Mouse (Mus musculus) gastrocnemius, postnatal 25 days (tissue): ENCODE measurements at regions not wholly inside any gene's neighbourhood (a gene's known extent, or its start where the extent isn't known, plus 50 kb on each side); places are given as distances from the start of the nearest gene placed in this dataset.

Experiments used
- DNase-seq: peaks from one replicate; pipeline ENCODE4 v3.0.0; 2022

DNA sequence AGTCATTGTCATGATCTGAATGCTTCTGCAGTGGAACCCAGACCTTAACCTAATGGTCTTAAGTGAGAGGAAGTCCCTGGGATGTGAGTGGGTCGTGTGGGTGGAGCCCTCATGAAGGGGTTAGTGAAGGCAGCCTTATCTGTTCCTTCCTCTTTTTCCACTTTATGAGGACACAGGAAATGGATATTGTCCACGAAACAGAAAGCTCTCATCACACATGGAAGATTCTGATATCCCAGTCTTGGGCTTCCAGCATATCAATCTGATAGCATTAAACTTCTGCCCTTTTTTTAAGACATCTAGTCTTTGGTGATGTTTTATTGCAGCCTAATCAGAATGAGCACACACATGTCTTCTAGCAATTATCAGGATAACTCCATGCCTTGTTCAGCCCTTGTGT, 164.0 kb downstream of the Mex3b start:
- DNase-seq = no peak

- no peak for DNase-seq
These were observed 164.9 kb downstream of the Mex3b start for GRCm38 (mm10) chr7:83032025-83032424.

GRCm38 (mm10) chr7:83032924-83033323, 165.8 kb downstream of the Mex3b start:
- no peak for DNase-seq

DNA sequence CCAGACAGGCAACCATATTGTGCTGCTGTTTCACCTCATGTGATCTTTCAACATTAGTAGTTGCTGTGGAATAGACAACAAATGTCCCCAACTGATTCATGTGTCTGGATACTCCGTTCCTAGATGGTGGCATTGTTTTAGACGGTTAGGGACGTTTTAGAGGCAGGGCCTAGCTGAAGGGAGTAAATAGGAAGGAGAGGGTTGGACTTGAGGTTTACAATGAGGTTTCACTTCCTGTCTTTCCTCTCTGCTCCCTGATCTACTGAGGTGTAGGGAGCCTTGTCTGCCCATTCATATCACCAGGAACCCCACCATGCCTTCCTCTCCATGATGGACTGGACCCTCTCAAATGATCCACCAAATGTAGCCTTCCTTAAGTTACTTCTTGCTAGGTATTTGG, 168.1 kb downstream of the Mex3b start:
- DNase-seq = no peak

DNA sequence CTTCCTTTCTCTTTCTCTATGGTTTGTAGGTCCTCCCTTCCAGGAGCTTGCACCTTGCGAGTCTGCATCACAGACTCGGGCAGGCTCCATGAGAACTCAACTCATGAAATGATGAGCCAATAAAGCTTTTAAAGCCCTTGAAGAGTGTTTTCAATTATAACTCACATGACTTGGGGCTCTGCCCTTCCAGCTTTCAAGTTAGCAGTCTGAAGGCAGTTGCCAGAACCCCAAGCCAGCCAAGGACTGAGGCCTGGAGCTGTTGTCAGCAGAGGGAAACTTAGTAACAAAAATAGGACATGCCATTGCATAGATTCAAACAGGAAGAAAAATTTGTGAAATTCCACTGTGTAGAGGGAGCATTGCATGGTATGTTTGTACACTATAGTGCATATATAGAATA, 169.3 kb downstream of the Mex3b start:
- DNase-seq = peak; percentile 65

DNA sequence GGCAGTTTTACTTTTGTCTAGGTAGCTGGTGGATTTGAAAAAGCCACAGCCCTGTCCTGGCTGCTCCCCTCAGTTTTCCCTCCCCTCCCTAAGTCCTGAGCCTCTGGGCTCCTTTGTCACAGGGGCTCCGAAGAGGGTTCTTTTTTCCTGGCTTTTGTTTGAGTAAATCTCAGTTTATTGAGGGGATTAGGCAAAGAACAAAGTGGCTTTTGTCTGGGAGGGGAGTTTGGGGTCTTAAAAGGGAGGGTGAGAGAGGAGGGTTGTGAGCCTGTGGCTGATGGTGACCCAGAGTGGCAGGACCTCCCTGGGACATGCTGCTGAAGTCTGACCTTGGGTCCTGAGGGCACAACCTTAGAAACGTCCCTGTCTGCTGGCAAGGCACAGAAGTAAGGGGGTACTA, 170.0 kb downstream of the Mex3b start:
- no peak for DNase-seq

DNA sequence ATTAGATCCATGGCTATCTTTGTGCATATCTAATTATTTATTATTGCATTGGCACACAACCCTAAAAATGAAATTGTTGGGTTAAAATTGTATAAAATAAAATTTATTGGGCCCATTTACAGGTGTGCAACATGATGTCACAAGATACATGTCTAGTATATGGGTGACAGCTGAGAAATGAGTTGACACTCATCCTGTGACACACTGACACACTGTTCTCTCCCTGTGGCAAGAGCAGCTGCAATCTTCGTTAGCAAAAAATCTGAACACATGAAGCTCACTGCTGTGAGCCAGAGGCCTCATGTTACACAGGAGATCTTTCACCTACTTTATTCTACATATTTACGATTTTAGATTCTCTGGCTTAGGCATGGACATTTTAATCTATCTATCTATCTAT, 170.6 kb downstream of the Mex3b start:
- no peak for DNase-seq

DNA sequence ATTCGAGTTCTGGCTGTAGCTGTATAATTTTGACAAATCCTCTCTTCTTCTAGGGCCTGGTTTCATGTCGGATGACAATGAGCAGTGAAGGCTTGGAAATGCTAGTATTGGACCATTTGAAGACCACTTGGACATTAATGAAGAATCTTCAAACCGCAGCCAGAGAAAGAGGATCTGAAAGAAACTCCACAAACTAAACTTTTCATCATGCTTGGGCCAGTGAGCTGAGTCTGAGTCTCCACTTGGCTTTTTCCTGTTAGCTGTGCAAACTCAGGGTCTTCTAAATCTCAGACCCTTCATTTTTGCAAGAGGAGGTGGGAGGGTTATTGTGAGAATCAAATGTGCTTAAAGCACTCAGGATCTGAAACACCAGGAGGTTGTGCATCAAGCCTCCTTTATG, 176.6 kb downstream of the Mex3b start:
- no peak for DNase-seq

DNA sequence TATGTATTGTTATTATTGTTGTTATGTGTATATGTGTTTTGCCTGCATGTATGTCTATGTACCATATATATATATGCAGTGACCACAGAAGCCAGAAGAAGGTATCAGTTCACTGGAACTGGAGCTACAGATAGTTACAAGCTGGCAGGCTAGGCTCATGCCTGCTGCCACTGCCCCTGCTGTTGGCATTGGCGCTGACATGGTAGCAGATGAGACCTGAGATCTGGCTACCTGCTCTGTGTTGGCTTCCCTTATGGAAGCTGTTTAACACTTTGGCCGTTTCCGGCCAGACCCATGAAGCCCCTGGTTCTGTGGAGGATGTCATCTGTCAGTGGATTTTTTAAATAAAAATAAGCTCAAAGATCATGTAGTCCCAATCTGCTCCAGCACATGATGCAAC, 178.1 kb downstream of the Mex3b start:
- no peak for DNase-seq

GRCm38 (mm10) chr7:83050011-83050410, 182.9 kb downstream of the Mex3b start:
- DNase-seq = no peak

GRCm38 (mm10) chr7:83050833-83051497, 183.8 kb downstream of the Mex3b start:
- DNase-seq = no peak

- DNase-seq = no peak
These were observed 189.2 kb downstream of the Mex3b start for GRCm38 (mm10) chr7:83056101-83056935.

GRCm38 (mm10) chr7:83060318-83060717, 193.2 kb downstream of the Mex3b start:
- DNase-seq = no peak

DNA sequence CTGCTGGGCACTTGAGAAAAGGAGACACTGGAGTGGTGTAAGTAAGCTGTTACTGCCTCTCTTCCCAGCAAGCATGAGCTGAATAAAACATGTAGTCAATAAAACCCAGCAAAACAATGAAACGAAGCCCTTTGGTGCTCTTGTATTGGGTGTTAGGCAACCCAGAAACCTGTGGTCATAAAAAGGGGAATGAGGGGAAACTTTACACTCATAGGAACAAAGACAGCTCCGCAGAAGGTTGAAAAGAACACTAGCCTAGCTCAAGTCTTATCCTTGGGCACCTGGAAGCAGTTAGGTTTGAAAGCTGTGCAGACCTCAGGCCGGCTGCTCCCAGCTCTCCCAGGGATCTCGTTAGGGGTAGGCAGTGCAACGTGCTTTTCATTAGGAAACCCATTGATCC, 193.6 kb downstream of the Mex3b start:
- DNase-seq = no peak

DNA sequence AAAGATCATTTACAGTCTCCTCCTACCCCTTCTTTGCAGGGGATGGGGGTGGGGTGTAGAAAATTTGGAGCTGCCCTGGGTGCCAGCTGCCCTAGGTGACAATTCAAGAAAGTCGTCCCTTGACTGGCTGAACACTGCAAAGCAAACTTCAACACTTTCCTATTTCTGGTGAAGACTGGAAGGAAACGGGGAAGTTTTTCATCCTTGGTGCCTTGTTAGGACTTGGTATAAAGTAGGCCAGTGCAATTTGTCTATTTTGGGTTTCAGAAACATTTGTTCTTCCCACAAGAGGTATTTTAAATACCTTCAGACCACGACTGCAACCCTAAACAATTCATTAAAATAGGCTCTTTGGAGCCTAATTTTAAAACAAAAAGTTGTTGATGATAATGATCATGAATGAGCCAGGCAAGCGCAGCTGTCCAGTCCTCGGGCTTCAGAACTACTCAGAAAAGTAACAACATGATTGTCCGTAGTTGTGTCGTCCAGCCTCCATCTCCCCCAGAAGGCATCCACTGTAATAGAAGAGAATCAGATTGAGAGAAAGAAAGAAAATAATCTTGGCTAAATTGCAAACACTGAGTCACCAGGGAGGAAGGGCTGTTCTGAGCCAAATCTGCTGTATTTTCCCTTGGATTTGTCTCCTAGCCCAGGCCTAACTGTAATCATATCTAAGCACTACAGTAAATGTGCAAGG, 194.2 kb downstream of the Mex3b start:
- DNase-seq = no peak

DNA sequence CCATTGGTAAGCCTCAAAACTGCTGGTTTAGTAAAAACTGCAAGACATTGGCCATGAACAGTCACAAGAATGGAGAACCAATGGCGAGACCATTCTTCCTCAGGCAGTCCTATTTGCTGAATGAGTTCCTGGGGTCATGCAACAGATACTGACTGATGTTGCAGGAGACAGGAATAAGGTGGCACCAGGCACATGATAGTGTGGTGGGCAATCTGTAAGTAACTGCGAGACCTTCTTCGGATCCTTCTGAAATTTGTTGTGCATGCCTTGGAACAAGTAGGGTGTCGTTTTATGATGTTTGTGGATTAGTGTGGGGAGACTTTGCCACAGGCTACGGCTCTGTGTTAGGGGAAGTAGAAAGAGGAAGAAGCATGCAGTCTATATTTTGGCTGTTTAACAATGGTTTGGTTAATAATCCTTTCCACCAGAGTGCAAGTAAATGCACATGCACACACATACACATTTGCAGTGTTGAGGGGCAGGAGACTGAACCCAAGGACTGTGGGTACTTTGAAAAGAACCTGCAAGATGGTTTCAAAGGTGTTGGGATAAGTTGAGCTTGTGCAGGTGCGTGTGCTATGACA, 194.9 kb downstream of the Mex3b start:
- no peak for DNase-seq

DNA sequence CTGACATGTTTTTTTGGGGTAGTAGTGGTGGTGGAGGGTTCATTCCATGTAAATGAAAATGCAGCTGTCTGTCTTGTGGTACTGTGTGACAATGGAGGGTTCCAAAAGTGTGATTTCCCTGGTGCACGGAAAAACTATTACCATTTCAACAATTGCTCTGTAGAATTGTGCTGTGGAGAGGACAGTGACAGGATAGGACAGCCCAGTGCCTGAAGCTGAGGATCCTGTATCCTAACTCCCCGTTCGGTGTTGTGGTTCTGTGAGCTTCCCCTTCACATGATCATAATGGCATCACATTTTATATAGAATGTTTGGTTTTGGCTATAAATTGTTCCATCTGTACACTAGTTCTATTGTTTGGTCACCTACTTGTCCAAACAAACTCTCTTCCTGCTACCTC, 196.4 kb downstream of the Mex3b start:
- no peak for DNase-seq

DNA sequence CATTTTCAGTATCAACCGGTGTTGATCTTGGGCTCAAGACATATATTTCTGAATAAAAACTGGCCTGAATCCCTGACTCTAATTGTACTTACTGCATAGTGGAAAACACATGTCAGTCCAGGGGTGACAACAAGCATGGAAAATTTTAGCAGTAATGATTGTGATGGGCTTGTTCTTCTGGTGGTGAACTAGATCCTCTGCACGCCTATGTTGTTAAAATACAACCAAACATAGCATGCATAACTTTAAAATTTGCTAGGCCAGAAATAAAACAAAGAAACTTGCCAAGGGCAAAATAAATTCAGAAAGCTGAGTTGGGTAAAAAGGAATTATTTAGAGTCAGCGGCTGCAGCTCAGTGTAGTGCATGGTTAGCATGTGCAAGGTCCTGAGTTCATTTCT, 198.2 kb downstream of the Mex3b start:
- no peak for DNase-seq

- no peak for DNase-seq
These were observed 207.4 kb downstream of the Mex3b start for GRCm38 (mm10) chr7:83074399-83074970.

DNA sequence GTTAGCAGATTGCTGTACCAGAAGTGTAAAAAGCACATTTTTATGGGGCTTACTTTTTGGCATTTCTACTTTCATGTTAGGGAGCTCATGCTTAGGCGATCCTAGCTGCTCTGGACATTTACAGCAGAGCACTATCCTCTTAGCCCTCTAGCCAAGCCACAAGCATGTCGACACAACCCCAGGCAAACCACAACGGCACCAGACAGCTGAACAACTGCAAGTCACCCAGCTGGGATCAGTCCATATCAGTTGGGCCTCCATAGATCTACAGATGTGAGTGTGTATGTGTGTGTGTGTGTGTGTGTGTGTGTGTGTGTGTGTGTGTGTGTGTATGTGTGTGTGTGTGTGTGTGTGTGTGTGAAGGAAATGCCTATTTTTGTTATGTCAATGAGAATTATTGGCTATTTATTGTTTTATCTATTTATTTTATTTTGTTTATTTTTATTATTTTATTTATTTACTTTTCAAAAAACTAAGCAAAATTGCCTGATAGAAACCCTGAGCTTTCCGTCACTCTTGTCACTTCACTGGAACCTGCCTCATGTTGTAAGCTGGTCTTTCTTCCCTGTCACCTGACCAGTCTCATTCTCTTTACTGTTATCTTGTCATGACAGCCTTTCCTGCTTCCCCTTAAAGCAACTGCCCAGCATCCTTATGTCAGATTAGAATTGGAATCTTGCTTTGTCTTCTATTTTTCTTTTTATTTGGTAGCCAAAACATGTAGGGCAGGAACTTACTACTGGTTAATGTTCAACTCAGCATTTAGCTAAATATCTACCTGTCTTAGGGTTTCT, 208.2 kb downstream of the Mex3b start:
- DNase-seq = no peak

DNA sequence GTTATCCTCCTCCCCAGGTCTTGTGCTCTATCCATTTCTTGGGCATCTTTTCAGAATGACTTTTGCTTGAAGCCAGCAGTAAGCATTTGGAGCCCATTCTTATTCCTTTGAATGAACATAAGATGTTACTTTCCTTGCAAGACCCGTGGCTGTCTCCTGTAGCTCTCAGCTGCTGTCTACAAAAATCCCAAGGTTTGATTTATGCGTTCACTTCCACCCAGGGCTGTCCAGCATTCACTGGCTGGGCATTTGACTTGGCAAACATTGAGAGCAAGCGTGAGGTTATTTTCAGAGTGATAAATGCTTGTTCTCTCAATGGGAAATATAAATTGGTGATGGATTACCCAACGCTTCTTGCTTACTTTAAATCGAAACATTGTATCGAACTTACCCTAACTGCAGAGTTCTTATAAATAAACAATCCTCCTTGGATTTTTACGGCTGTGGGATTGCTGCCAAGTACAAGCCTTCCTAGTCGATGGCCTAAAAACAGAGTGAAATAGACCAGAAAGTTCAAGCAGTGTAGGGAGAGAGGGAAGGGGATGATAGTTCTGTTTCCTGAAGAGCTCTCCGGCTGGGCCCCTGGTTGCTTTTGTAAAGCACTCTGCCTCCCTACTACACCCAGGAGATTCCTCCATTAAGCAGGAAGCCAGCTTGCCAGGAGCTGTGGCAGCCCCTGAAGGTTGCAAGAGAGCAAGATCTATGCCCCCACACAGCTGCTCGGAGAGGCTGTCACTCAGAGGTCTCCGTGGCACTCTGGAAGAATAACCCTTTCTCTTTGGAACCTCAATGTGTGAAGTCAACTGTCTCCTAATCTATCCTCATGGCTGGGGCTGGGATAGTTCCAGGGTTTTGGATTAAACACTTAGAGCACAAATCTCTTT, 210.1 kb downstream of the Mex3b start:
- no peak for DNase-seq
